Mouse (Mus musculus) limb, embryonic 10.5 days (tissue): Measurements from ENCODE around the gene Eapp. TPM values are rescaled to one million over a fixed set of nuclear protein-coding genes. Genes with fewer than 3 reads are reported as not detected.

Experiments
- DNase-seq: peaks from one replicate; pipeline ENCODE4 v3.0.0-alpha.2; 2017; ENCODE audit warnings: low spot score
- H3K27ac ChIP-seq: fragments of 300-500 bp; sonication (generic); 2 replicates; pipeline ENCODE4 v1.5.1; 2016; ENCODE audit warnings: mild to moderate bottlenecking
- H3K27me3 ChIP-seq: fragments of 300-500 bp; sonication (generic); 2 replicates; pipeline ENCODE4 v1.6.1; 2016; ENCODE audit warnings: low read depth, mild to moderate bottlenecking; ENCODE audit not compliant: poor library complexity, severe bottlenecking
- H3K36me3 ChIP-seq: fragments of 300-500 bp; sonication (generic); 2 replicates; pipeline ENCODE4 v1.6.1; 2016; ENCODE audit warnings: mild to moderate bottlenecking, moderate library complexity
- H3K4me1 ChIP-seq: fragments of 300-500 bp; sonication (generic); 2 replicates; pipeline ENCODE4 v1.6.1; 2016
- H3K4me3 ChIP-seq: fragments of 300-500 bp; sonication (generic); 2 replicates; pipeline ENCODE4 v1.5.1; 2016; ENCODE audit warnings: mild to moderate bottlenecking, moderate library complexity
- H3K9me3 ChIP-seq: fragments of 300-500 bp; sonication (generic); replicated peaks from 2 replicates; pipeline ENCODE4 v1.6.1; 2016; ENCODE audit warnings: mild to moderate bottlenecking
- WGBS: fragments of 180-500 bp; shearing (Covaris S2); methylation state at CpG from one replicate; pipeline ENCODE4 v1.1.7; 2016; 5-methylcytosine and 5-hydroxymethylcytosine counted together
- microRNA counts: library from miRNA; unstranded; fragments of <30 nt; microRNA quantifications from one replicate; lab custom pipeline; 2017
- microRNA-seq: library from miRNA; unstranded; fragments of <30 nt; microRNA quantifications from one replicate; pipeline ENCODE4, GENCODE M21; 2017
- polyA plus RNA-seq: library from polyadenylated mRNA; unstranded; fragments of >200 nt; fragmentation: Nextera tagmentation; extraction: Ambion mirVana; gene quantifications from 2 replicates; pipeline ENCODE4 v1.2.1, GENCODE M21; 2016

The Eapp gene
- polyA plus RNA-seq, 1 experiment from 2014 or later = 69.8 TPM

DNA sequence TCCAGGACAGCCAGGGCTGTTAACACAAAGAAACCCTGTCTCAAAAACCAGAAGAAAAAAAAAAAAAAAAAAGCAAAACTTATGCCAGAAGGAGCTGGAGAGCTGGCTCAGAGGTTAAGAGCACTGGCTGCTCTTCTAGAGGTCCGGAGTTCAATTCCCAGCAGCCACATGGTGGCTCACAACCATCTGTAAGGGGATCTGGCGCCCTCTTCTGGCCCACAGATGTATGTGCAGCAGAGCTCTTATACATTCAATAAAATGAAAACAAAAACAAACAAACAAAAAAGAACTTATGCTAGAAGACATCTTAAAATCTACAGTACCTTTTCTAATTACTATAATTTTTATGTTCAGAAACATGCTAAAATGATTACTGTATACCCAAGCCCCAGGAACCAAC lies 50.8 kb downstream of the Eapp start:
- Histone ChIP-seq H3K9me3 (no peaks in the 10 kb centered on the region), H3K27me3 (no peaks in the 10 kb centered on the region), H3K36me3 (peaks cover 37% of the 10 kb centered on the region), H3K27ac (no peak overlapping the region), H3K4me3 (no peak overlapping the region), H3K4me1 (no peaks in the 10 kb centered on the region)
- DNase-seq = no peak
- 78% methylated on average over 2 of the region's 2 CpGs for WGBS

DNA sequence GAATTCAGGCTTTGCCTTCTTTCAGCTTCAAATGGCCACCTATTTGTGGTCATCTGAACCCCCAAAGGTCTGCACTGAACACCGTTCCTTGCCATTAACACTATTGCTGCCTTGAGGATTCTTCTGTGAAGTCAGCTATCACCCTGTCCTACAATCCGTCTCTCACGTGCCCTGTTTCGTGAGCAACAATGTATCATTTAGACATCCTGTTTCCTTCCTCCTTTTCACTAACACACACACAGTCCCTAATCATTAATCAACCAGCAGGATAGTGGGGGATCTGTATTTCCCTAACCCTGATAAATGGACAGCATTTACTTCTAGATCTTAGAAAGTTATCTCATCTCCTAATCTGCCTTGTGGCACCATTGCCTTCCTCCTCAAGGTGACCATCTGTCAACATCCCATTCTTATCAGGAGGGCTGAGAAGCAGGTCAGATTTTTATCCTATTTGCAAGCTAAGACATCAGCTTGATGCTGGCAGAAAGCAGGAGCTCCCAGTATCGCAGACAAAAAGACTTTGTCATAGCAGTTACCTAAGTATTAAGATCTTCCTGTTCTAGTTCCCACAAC lies 52.3 kb downstream of the Eapp start:
- WGBS = 75% methylated on average over 5 of the region's 5 CpGs
- no peaks in the 10 kb centered on the region for H3K9me3 ChIP-seq
- H3K27me3 ChIP-seq = no peaks in the 10 kb centered on the region
- peaks cover 26% of the 10 kb centered on the region for H3K36me3 ChIP-seq
- no peak for DNase-seq
- H3K4me3 ChIP-seq = no peak overlapping the region
- no peaks in the 10 kb centered on the region for H3K4me1 ChIP-seq
- no peak overlapping the region for H3K27ac ChIP-seq

DNA sequence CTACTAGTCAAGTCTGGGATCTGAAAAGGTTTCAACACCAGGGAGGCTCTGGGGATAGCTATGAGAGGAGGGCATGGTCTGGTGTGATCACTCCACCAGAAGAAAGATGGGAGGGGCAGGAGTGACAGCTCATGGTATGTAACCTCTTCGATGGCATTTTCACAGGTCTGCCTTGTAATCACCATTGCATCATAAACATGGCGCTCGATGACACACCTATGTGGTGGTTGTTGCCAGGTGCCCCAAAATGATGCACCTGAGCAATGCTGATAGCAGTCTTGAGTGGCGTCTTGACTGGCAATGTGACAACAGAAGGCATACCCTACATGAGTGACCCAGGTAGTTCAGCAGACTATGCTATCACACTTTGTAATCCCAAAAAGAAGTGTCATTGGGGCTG lies 54.3 kb downstream of the Eapp start:
- DNase-seq = no peak
- Histone ChIP-seq H3K36me3 (peaks cover 10% of the 10 kb centered on the region), H3K27ac (no peak overlapping the region), H3K9me3 (no peaks in the 10 kb centered on the region), H3K27me3 (no peaks in the 10 kb centered on the region), H3K4me3 (no peak overlapping the region), H3K4me1 (no peaks in the 10 kb centered on the region)
- WGBS = 95% methylated on average over 4 of the region's 4 CpGs

DNA sequence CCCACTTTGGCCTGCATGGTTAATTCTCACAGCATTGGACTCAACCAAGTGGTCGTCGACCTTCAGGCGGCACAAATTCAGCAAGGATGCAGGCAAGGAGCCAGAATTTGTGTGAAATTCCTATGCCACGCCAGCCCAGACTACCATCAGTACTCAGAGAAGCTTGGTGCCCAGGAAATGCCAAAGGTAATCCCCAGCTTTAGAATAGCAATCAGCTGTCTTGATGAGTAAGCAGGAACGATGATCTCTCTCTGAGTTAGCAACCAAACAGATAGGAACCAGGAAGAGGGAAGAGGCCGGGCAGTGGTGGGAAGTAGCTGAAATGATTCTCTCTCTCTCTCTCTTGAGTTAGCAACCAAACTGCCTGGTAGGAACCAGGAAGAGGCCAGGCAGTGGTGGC lies 55.4 kb downstream of the Eapp start:
- Histone ChIP-seq H3K27me3 (no peaks in the 10 kb centered on the region), H3K4me3 (no peak overlapping the region), H3K9me3 (no peaks in the 10 kb centered on the region), H3K4me1 (no peaks in the 10 kb centered on the region), H3K36me3 (peaks cover 3% of the 10 kb centered on the region; the same call in 1 of the 2 replicates), H3K27ac (no peak overlapping the region)
- no peak for DNase-seq
- 92% methylated on average over 6 of the region's 6 CpGs for WGBS

DNA sequence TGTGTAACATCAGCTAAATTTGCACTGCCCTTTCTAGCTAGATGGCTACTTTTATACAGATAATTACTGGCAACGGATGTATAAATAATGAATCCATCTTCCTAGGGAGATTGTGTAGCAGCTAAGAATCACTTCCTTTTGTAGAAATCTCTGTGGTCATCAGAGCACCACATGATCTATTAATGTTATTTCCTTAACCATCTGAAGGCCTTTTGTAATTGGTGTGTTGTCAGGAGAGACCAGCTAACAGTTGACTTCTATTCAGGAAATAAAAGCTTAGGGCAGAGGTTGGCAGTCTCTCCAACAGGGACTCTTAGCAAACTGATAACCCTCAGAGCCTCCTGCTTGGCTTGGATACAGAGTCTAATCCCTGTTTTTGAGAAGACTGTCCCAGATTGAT lies 58.7 kb downstream of the Eapp start:
- H3K4me3 ChIP-seq = no peak overlapping the region
- H3K36me3 ChIP-seq = no peaks in the 10 kb centered on the region
- no peak for DNase-seq
- no peaks in the 10 kb centered on the region for H3K4me1 ChIP-seq
- 82% methylated on average over 1 of the region's 1 CpGs for WGBS
- no peaks in the 10 kb centered on the region for H3K9me3 ChIP-seq
- H3K27ac ChIP-seq = no peak overlapping the region
- no peaks in the 10 kb centered on the region for H3K27me3 ChIP-seq

DNA sequence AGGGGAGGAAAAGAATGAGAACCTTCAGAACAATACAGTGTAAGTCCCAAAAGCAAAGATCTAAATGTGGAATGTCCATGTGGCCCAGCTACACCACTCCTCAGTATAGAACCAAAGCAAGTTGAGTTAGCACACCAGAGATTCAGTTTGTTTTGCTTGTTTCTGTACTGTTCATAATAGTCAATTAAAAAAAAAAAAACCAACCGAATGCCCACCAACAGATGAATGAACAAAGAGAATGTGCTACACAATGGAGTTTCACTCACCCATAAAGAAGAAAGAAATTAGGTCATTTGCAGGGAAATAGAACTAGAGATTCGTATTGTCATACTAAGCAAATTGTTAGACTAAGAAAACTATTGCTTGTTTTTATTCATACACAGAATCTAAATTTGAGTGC lies 63.6 kb downstream of the Eapp start:
- Histone ChIP-seq H3K27me3 (no peaks in the 10 kb centered on the region), H3K9me3 (no peaks in the 10 kb centered on the region), H3K36me3 (no peaks in the 10 kb centered on the region), H3K27ac (no peak overlapping the region), H3K4me1 (no peaks in the 10 kb centered on the region), H3K4me3 (no peak overlapping the region)
- no peak for DNase-seq
- WGBS = 94% methylated on average over 2 of the region's 2 CpGs

DNA sequence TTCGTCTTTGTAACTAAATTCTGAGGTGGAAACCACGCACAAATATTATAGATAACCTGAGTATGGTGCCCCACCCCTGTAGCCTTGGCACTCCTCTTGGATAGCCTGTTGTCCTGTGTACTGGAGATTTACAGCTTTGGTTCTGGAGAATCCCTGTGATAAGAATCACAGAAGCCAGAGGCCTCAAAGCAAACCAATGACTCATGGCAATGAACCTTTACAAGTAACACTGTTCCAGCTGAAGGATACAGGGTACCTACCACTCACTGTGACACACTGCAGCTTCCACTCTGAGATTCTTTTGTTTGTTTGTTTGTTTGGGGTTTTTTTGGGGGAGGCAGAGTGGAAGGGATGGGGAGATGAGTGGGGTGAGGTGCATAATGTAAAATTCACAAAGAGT lies 73.8 kb downstream of the Eapp start:
- Histone ChIP-seq H3K27ac (no peak overlapping the region), H3K27me3 (no peaks in the 10 kb centered on the region), H3K36me3 (no peaks in the 10 kb centered on the region), H3K9me3 (no peaks in the 10 kb centered on the region), H3K4me1 (no peaks in the 10 kb centered on the region), H3K4me3 (no peak overlapping the region)
- no peak for DNase-seq
- WGBS = 93% methylated on average over 2 of the region's 2 CpGs

MicroRNAs within 50 kb of the gene (microRNA counts, 519-probe panel; counts per million panel counts)
- microRNA mmu-miR-1892 (lab: Ali Mortazavi, UCI) = 684 counts per million, percentile 72 among the panel's probes with 10 or more counts

Small RNA genes within 50 kb of the gene (microRNA-seq; reads per million reads assigned to microRNA genes)
- not detected for gene Mir1892

Other genes starting within 250 kb of the Eapp start
- gene Sptssa, start 39.3 kb downstream of the Eapp start, polyA plus RNA-seq = 130 and 143 TPM in 2 replicates
- gene Snx6, start 99.8 kb upstream of the Eapp start, polyA plus RNA-seq = 165 and 180 TPM in 2 replicates
- 149 and 151 TPM in 2 replicates for gene Cfl2, start 167.0 kb upstream of the Eapp start, polyA plus RNA-seq